Comparison of ENCODE assay signal across 8 mouse cellular contexts in the genomic region with DNA sequence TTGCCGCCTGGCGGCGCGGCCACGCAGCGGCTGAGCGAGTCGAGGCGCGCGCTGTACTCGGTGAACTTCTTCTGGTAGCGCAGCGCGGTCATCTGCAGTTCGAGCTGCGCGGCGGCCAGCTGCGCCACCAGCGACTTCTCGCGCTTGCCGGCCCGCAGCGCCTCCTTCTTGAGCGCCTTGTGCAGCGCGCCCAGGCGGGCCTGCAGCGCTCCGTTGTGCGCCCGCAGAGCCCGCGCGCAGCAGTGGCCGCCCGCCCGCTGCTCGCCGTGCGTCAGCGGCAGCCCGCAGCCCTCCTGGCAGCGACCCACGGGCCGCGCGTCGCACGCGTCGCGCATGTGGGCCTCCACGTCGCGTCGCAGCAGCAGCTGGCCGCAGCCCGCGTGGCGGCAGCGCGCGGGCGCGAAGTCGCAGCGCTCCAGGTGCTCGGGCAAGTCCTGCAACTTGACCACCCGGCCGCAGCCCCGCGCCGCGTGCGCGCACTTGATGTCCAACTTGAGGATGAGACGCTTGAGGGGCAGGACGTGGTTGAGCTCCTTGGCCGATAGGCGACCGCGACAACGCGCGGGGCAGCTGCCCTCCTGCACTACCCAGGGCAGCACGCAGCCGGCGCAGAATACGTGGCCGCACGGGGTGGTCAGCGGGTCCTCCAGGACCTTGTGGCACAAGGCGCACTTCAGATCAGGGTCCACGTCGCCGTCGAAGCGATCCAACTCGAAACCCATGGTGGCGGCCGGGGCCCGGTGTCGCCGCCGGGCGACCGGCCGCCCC. TPM values are rescaled to one million over a fixed set of nuclear protein-coding genes. Genes with fewer than 3 reads are reported as not detected.
DNase-seq lines count a peak whose midpoint lies in the region; ATAC-seq lines count a peak whose summit lies in the region.

A gene (minus strand): TSS at position 731 of the 768 bp plus-strand sequence.

- ATAC-seq in frontal cortex, adult (ENCODE audit: low TSS enrichment) = peak; percentile 57
- peak; percentile 40 to 44; a peak in 2 of 4 replicates for ATAC-seq in hematopoietic stem cell, adult 5-6 weeks (replicated peaks in 1 of 2; ENCODE audit: insufficient read depth in 1 of 2, low FRiP score in 2 of 2, low TSS enrichment in 1 of 2, low read depth in 1 of 2, poor library complexity in 2 of 2, severe bottlenecking in 2 of 2)

- peak; percentile 54 for DNase-seq in ES-CJ7 (ENCODE audit: low read depth, low spot score)
- DNase-seq in adrenal gland, postnatal 36 days = peak; percentile 76 to 81
- peak; percentile 31 to 41 for DNase-seq in layer of hippocampus, postnatal 36 days
- peak; percentile 48 for DNase-seq in lung, postnatal 36 days
- DNase-seq in right cerebral cortex, adult 2 months (ENCODE audit: low spot score in 2 of 2) = peak; percentile 44 to 70
- no peak for DNase-seq in spleen, postnatal 10 days (ENCODE audit: low spot score in 2 of 2)

RNA-seq across cellular contexts. Expression of the gene that starts here (rescaled TPM):
- 10 to 100 TPM; 19.1 to 25.7 TPM for total RNA-seq in adrenal gland, postnatal 36 days (2021)
- total RNA-seq in hematopoietic stem cell, adult 5-6 weeks (2017) = not detected in 2 replicates
- 1 to 10 TPM; 8.6 to 9.0 TPM for total RNA-seq in layer of hippocampus, postnatal 36 days (2021)

Comparison
In these comparisons a context has a peak if more than half of its experiments do, and no peak if none do; other contexts are left out.
1. Peak in ATAC-seq in hematopoietic stem cell, adult 5-6 weeks; RNA of the gene not detected or under 1 TPM.
2. DNase-seq: peak in ES-CJ7 (single experiment), adrenal gland, postnatal 36 days (2 of 2), layer of hippocampus, postnatal 36 days (2 of 2), lung, postnatal 36 days (single experiment) and right cerebral cortex, adult 2 months (2 of 2); none in spleen, postnatal 10 days (0 of 2).